Mouse (Mus musculus) C2C12 (cell line): ENCODE measurements around the gene Grid1. TPM values are rescaled to one million over a fixed set of nuclear protein-coding genes. Genes with fewer than 3 reads are reported as not detected.

Experiments used
- H3K27me3 ChIP-seq: one replicate; pipeline ENCODE4 v1.6.1; 2011; ENCODE audit not compliant: control insufficient read depth, insufficient read depth, insufficient read length
- H3K36me3 ChIP-seq: one replicate; pipeline ENCODE4 v1.6.1; 2011; ENCODE audit not compliant: control insufficient read depth, insufficient read depth
- H3K4me3 ChIP-seq: one replicate; pipeline ENCODE4 v1.5.1; 2011; ENCODE audit warnings: mild to moderate bottlenecking, control low read depth; ENCODE audit not compliant: poor library complexity, insufficient read depth, severe bottlenecking
- H3K79me2 ChIP-seq: one replicate; pipeline ENCODE4 v1.6.1; 2011; ENCODE audit not compliant: control insufficient read depth, insufficient read depth
- H3K79me3 ChIP-seq: one replicate; pipeline ENCODE4 v1.6.1; 2011; ENCODE audit warnings: low read depth, control low read depth
- H3ac ChIP-seq: one replicate; pipeline ENCODE3; 2011; ENCODE audit warnings: low read depth; ENCODE audit not compliant: control insufficient read depth, insufficient read length
- CEBPB ChIP-seq: IDR thresholded peaks from one replicate; pipeline ENCODE4 v1.6.1; 2011; ENCODE audit warnings: low read depth, mild to moderate bottlenecking, control low read depth, moderate library complexity
- CTCF ChIP-seq: IDR thresholded peaks from one replicate; pipeline ENCODE4 v1.5.1; 2011; ENCODE audit not compliant: control insufficient read depth, insufficient read depth, insufficient read length
- FOSL1 ChIP-seq: IDR thresholded peaks from one replicate; pipeline ENCODE4 v1.8.0; 2011; ENCODE audit warnings: mild to moderate bottlenecking, low read length; ENCODE audit not compliant: poor library complexity, insufficient read depth, severe bottlenecking
- MAX ChIP-seq: IDR thresholded peaks from one replicate; pipeline ENCODE4 v1.6.1; 2011; ENCODE audit warnings: mild to moderate bottlenecking, control low read depth
- MYOD1 ChIP-seq: IDR thresholded peaks from one replicate; pipeline ENCODE4 v1.6.1; 2011; ENCODE audit warnings: low read depth; ENCODE audit not compliant: control insufficient read depth, insufficient read length
- MYOG ChIP-seq: IDR thresholded peaks from one replicate; pipeline ENCODE4 v1.6.1; 2011; ENCODE audit not compliant: control insufficient read depth, insufficient read length; ENCODE audit errors: extremely low read depth
- USF1 ChIP-seq: IDR thresholded peaks from one replicate; pipeline ENCODE4 v1.6.1; 2011; ENCODE audit warnings: low read depth, mild to moderate bottlenecking, control low read depth, moderate library complexity
- polyA plus RNA-seq: library from polyadenylated mRNA; unstranded; fragments of >200 nt; fragmentation: generic; extraction: Trizol; gene quantifications from one replicate; pipeline ENCODE4 v1.2.1, GENCODE M21; 2012; ENCODE audit warnings: missing spikeins

Gene Grid1
- polyA plus RNA-seq, 1 experiment, result 0.04 TPM

DNA sequence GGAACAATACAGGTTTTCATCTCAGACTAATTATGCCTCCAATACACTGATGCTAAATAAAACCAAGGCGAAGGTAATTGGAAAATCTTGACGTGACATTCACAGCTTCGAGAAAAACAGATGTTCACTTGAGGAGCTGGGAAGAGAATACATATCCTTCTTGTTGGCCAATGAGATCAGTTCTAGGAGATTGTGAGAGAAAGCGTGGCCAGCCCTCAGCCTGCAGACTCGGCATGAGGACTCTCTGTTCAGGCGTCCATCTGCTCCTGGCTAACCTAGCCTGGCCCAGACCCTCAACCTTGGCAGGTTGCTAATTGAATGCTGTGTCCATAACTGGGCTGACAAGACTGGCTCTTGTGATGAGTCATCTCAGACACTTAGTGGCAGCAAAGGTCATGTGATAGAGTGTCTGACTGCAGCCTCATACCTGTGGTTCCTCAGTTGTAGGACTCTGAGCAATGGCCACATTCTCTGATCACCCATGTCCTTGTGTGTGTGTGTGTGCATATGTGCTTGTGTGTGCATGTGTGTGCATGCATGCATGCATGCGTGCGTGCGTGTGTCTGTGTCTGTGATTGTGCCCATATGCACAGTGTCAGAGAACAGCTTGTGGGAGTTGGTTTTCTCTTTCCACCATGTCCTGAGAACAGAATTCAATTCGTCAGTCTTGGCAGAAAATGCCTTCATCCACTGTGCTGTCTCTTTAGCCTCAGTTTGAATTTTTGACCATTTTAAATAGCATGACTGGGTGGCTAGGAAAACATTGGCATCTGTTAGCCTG is 225.2 kb downstream of the Grid1 start:
- Histone ChIP-seq H3K4me3 (no peak overlapping the region), H3K79me3 (no peaks in the 10 kb centered on the region), H3K79me2 (no peaks in the 10 kb centered on the region), H3ac (no peak overlapping the region), H3K27me3 (no peaks in the 10 kb centered on the region), H3K36me3 (no peaks in the 10 kb centered on the region)
- TF ChIP-seq CTCF (no peak), MYOD1 (no peak), CEBPB (no peak)

- TF ChIP-seq MYOD1 (no peak), USF1 (no peak), CTCF (no peak), FOSL1 (no peak)
- Histone ChIP-seq H3K4me3 (no peak overlapping the region), H3K79me3 (no peaks in the 10 kb centered on the region), H3K27me3 (no peaks in the 10 kb centered on the region), H3K36me3 (no peaks in the 10 kb centered on the region), H3ac (no peak overlapping the region), H3K79me2 (no peaks in the 10 kb centered on the region)
Measured at GRCm38 (mm10) chr14:35049231-35049630, 229.3 kb downstream of the Grid1 start.

- no peaks in the 10 kb centered on the region for H3K79me2 ChIP-seq
- no peak for TF ChIP-seq MAX
- TF ChIP-seq USF1, result no peak
- no peak for TF ChIP-seq FOSL1
- no peak for TF ChIP-seq CEBPB
- H3ac ChIP-seq, result no peak overlapping the region
- H3K79me3 ChIP-seq, result no peaks in the 10 kb centered on the region
- no peaks in the 10 kb centered on the region for H3K36me3 ChIP-seq
- no peaks in the 10 kb centered on the region for H3K27me3 ChIP-seq
- H3K4me3 ChIP-seq, result no peak overlapping the region
Measured at GRCm38 (mm10) chr14:35054139-35054538, 234.2 kb downstream of the Grid1 start.

- no peak for TF ChIP-seq MAX
- no peak for TF ChIP-seq FOSL1
- TF ChIP-seq USF1, result no peak
- no peak for TF ChIP-seq CTCF
- TF ChIP-seq MYOD1, result no peak
- TF ChIP-seq MYOG, result no peak
- TF ChIP-seq CEBPB, result no peak
- no peaks in the 10 kb centered on the region for H3K27me3 ChIP-seq
- no peaks in the 10 kb centered on the region for H3K36me3 ChIP-seq
- H3K79me2 ChIP-seq, result no peaks in the 10 kb centered on the region
- H3K4me3 ChIP-seq, result no peak overlapping the region
- H3K79me3 ChIP-seq, result no peaks in the 10 kb centered on the region
- H3ac ChIP-seq, result no peak overlapping the region
Measured at GRCm38 (mm10) chr14:35074636-35075035, 254.7 kb downstream of the Grid1 start.

DNA sequence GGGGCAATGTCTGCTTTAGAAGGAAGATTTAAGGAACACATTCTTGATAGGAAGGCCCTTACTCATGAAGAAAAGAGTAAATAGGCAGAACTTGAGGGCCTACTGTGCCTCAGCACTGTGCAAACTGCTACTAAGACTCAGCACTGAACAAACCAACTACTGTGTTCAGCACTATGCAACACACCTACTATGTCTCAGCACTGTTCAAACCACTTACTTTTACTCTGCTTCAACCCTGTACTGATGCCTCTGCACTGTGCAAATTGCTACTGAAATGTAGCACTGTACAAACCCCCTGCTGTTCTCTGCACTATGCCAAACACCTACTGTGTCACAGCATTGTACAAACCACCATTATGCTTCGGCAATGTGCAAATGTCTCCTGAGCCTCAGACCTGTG is 260.0 kb downstream of the Grid1 start:
- no peaks in the 10 kb centered on the region for H3K79me3 ChIP-seq
- TF ChIP-seq CTCF (no peak), FOSL1 (no peak), CEBPB (no peak), MYOG (no peak), MYOD1 (no peak)

DNA sequence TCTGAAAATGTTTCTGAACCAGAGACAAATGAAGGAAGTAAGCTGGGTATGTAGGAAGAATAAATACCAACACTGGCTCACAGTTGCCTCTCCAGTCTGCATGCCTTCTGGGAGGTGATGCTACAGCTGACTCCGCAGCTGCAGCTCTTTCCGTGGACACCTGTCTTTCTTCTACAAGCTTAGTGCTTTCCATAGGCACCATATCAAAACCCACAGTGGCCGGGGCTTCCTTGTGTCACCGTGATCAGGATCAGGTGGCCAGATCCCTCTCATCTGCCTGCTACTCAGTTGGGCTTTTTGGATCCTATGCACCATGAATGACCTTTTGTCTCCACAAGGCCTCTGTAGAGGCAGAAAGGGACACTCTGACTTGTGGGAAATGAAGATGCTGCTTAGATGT is 272.7 kb downstream of the Grid1 start:
- Histone ChIP-seq H3K36me3 (no peaks in the 10 kb centered on the region), H3K4me3 (no peak overlapping the region), H3K79me3 (no peaks in the 10 kb centered on the region), H3ac (no peak overlapping the region), H3K79me2 (no peaks in the 10 kb centered on the region), H3K27me3 (no peaks in the 10 kb centered on the region)
- TF ChIP-seq FOSL1 (no peak), CTCF (no peak), MAX (no peak), CEBPB (no peak)

More for the DNA sequence above, 260.0 kb downstream of the Grid1 start:
- no peaks in the 10 kb centered on the region for H3K36me3 ChIP-seq
- H3K27me3 ChIP-seq, result no peaks in the 10 kb centered on the region
- H3ac ChIP-seq, result no peak overlapping the region
- H3K79me2 ChIP-seq, result no peaks in the 10 kb centered on the region
- no peak overlapping the region for H3K4me3 ChIP-seq
